ENCODE assay signal across 16 mouse cellular contexts in the genomic region with DNA sequence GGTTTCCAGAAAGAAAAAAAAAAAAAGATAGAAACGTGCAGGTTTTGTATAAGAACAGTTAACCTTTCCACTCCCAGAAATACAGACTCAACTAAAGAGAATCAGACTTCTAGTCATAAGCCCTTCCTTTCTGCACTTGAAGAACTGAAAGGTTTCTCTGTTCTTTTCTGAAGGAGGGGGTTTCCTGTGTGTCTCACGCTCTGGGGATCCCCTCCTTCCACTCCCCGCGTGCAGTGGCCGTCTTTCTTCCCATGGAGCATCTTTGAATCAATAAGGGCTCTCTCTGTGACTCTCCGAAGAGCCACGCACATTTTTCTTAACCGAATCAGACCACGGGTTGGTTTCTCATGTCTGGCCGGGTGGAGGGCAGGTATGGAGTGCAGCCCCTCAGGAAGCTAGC.
"Had no signal": no experiment of that assay in that cellular context is flagged by ENCODE, and none has a peak within 500 bp of the region (broad histone marks: within the 10 kb centered on the region; RNA-seq: fewer than 3 reads in every experiment).

No protein-coding gene starts in this region.

- H3K4me2 ChIP-seq: limb, embryonic 12.5 days; liver, embryonic 15.5 days; stomach, embryonic 15.5 days had no signal

- DNase-seq: kidney, adult 9 months; kidney, postnatal 36 days; layer of hippocampus, adult 9-11 months; layer of hippocampus, postnatal 36 days; liver; lung, adult 2 months; lung, postnatal 36 days; midbrain, embryonic 14.5 days; right cerebral cortex, postnatal 14 days; thymus, adult 2 months had no signal

- H3K9ac ChIP-seq: limb, embryonic 12.5 days; liver, embryonic 15.5 days; stomach, embryonic 15.5 days had no signal

- H3K4me1 ChIP-seq: limb, embryonic 12.5 days; liver, embryonic 15.5 days; midbrain, embryonic 10.5 days; stomach, embryonic 15.5 days had no signal

- H3K9me3 ChIP-seq: limb, embryonic 12.5 days; liver, embryonic 15.5 days; midbrain, embryonic 10.5 days; stomach, embryonic 15.5 days had no signal

- ATAC-seq: lung, postnatal 0 days had no signal

- H3K27me3 ChIP-seq: limb, embryonic 12.5 days; liver, embryonic 15.5 days; stomach, embryonic 15.5 days had no signal

- H3K4me3 ChIP-seq: limb, embryonic 12.5 days; liver, embryonic 15.5 days; midbrain, embryonic 10.5 days; stomach, embryonic 15.5 days had no signal

- H3K36me3 ChIP-seq: limb, embryonic 12.5 days; liver, embryonic 15.5 days; midbrain, embryonic 10.5 days; stomach, embryonic 15.5 days had no signal

- H3K27ac ChIP-seq: kidney, postnatal 0 days; limb, embryonic 12.5 days; liver, embryonic 15.5 days; midbrain, embryonic 10.5 days; stomach, embryonic 15.5 days had no signal
